Mouse (Mus musculus) hindbrain, embryonic 16.5 days (tissue): ENCODE measurements around the gene Usp39. TPM values are rescaled to one million over a fixed set of nuclear protein-coding genes. Genes with fewer than 3 reads are reported as not detected.

Experiments
- ATAC-seq: fragments of 200-750 bp; cut with Nextera tagmentation; 2 replicates; pipeline ENCODE4 v1.8.0; 2017; ENCODE audit warnings: moderate TSS enrichment, moderate library complexity
- H3K27ac ChIP-seq: fragments of 300-500 bp; sonication (generic); 2 replicates; pipeline ENCODE4 v1.5.1; 2014; ENCODE audit warnings: low read depth, mild to moderate bottlenecking, control low read depth, low read length, moderate library complexity
- H3K27me3 ChIP-seq: fragments of 300-500 bp; sonication (generic); replicated peaks from 2 replicates; pipeline ENCODE4 v1.6.1; 2014; ENCODE audit warnings: low read length; ENCODE audit not compliant: control insufficient read depth, insufficient read depth
- H3K36me3 ChIP-seq: fragments of 300-500 bp; sonication (generic); 2 replicates; pipeline ENCODE4 v1.6.1; 2014; ENCODE audit warnings: mild to moderate bottlenecking, low read length, moderate library complexity, mixed read lengths; ENCODE audit not compliant: control insufficient read depth, insufficient read depth
- H3K4me1 ChIP-seq: fragments of 300-500 bp; sonication (generic); 2 replicates; pipeline ENCODE4 v1.6.1; 2014; ENCODE audit warnings: low read depth, low read length; ENCODE audit not compliant: control insufficient read depth, insufficient read depth
- H3K4me2 ChIP-seq: fragments of 300-500 bp; sonication (generic); 2 replicates; pipeline ENCODE4 v1.6.1; 2014; ENCODE audit warnings: mild to moderate bottlenecking, low read length, control low read depth, moderate library complexity
- H3K4me3 ChIP-seq: fragments of 300-500 bp; sonication (generic); 2 replicates; pipeline ENCODE4 v1.5.1; 2014; ENCODE audit warnings: mild to moderate bottlenecking, low read length, control low read depth, moderate library complexity
- H3K9ac ChIP-seq: fragments of 300-500 bp; sonication (generic); 2 replicates; pipeline ENCODE4 v1.6.1; 2014; ENCODE audit warnings: low read depth, mild to moderate bottlenecking, control low read depth, low read length, moderate library complexity
- H3K9me3 ChIP-seq: fragments of 300-500 bp; sonication (generic); 2 replicates; pipeline ENCODE4 v1.6.1; 2014; ENCODE audit warnings: mild to moderate bottlenecking, low read length, moderate library complexity; ENCODE audit not compliant: control insufficient read depth
- WGBS: fragments of 180-500 bp; shearing (Covaris S2); extraction: QIAGEN DNeasy Blood & Tissue Kit; methylation state at CpG from one replicate; pipeline ENCODE4 v1.1.7; 2014; 5-methylcytosine and 5-hydroxymethylcytosine counted together
- polyA plus RNA-seq: library from polyadenylated mRNA; unstranded; fragments of >200 nt; fragmentation: Nextera tagmentation; extraction: Ambion mirVana; gene quantifications from 2 replicates; pipeline ENCODE4 v1.2.1, GENCODE M21; 2015

The Usp39 gene
- polyA plus RNA-seq, 1 experiment from 2014 or later, result 34.2 TPM

GRCm38 (mm10) chr6:72374820-72375563, 30.0 kb upstream of the Usp39 start:
- Histone ChIP-seq H3K9ac (no peak overlapping the region), H3K9me3 (no peaks in the 10 kb centered on the region), H3K4me1 (no peaks in the 10 kb centered on the region), H3K4me2 (no peak overlapping the region), H3K4me3 (no peak overlapping the region), H3K27ac (no peak overlapping the region), H3K27me3 (peaks cover 8% of the 10 kb centered on the region), H3K36me3 (no peaks in the 10 kb centered on the region)
- no peak for ATAC-seq
- 83% methylated on average over 15 of the region's 15 CpGs for WGBS

- 68% methylated on average over 7 of the region's 7 CpGs for WGBS
- Histone ChIP-seq H3K4me2 (no peak overlapping the region), H3K27me3 (peaks cover 2% of the 10 kb centered on the region), H3K36me3 (no peaks in the 10 kb centered on the region), H3K4me1 (no peaks in the 10 kb centered on the region), H3K27ac (no peak overlapping the region), H3K9me3 (no peaks in the 10 kb centered on the region), H3K4me3 (no peak overlapping the region), H3K9ac (no peak overlapping the region)
- no peak for ATAC-seq
Observed at GRCm38 (mm10) chr6:72374206-72374605, 29.2 kb upstream of the Usp39 start.

GRCm38 (mm10) chr6:72373184-72373583, 28.2 kb upstream of the Usp39 start:
- no peaks in the 10 kb centered on the region for H3K27me3 ChIP-seq
- no peaks in the 10 kb centered on the region for H3K9me3 ChIP-seq
- no peak overlapping the region for H3K4me3 ChIP-seq
- no peak for ATAC-seq
- WGBS, result 77% methylated on average over 4 of the region's 4 CpGs
- H3K4me1 ChIP-seq, result no peaks in the 10 kb centered on the region
- H3K4me2 ChIP-seq, result no peak overlapping the region
- H3K36me3 ChIP-seq, result no peaks in the 10 kb centered on the region
- H3K27ac ChIP-seq, result no peak overlapping the region
- H3K9ac ChIP-seq, result no peak overlapping the region

- Histone ChIP-seq H3K27me3 (no peaks in the 10 kb centered on the region; the same call in 1 of the 2 replicates), H3K27ac (no peak overlapping the region), H3K9me3 (no peaks in the 10 kb centered on the region), H3K4me1 (no peaks in the 10 kb centered on the region), H3K4me2 (no peak overlapping the region), H3K36me3 (no peaks in the 10 kb centered on the region), H3K9ac (no peak overlapping the region), H3K4me3 (no peak overlapping the region)
- WGBS, result 19% methylated on average over 1 of the region's 1 CpGs
- ATAC-seq, result no peak
Observed at GRCm38 (mm10) chr6:72371571-72371970, 26.6 kb upstream of the Usp39 start.

GRCm38 (mm10) chr6:72371147-72371546, 26.2 kb upstream of the Usp39 start:
- no peaks in the 10 kb centered on the region for H3K9me3 ChIP-seq
- H3K4me1 ChIP-seq, result no peaks in the 10 kb centered on the region
- H3K27ac ChIP-seq, result no peak overlapping the region
- 49% methylated on average over 5 of the region's 5 CpGs for WGBS
- no peak for ATAC-seq
- no peaks in the 10 kb centered on the region; the same call in 1 of the 2 replicates for H3K27me3 ChIP-seq
- H3K4me3 ChIP-seq, result no peak overlapping the region
- H3K36me3 ChIP-seq, result no peaks in the 10 kb centered on the region
- H3K9ac ChIP-seq, result no peak overlapping the region
- no peak overlapping the region for H3K4me2 ChIP-seq

GRCm38 (mm10) chr6:72370091-72370490, 25.1 kb upstream of the Usp39 start:
- WGBS, result 80% methylated on average over 12 of the region's 12 CpGs
- H3K9me3 ChIP-seq, result no peaks in the 10 kb centered on the region
- H3K4me1 ChIP-seq, result no peaks in the 10 kb centered on the region
- no peak for ATAC-seq
- no peak overlapping the region for H3K9ac ChIP-seq
- no peaks in the 10 kb centered on the region for H3K36me3 ChIP-seq
- no peak overlapping the region for H3K27ac ChIP-seq
- H3K4me2 ChIP-seq, result no peak overlapping the region
- no peaks in the 10 kb centered on the region; the same call in 1 of the 2 replicates for H3K27me3 ChIP-seq
- H3K4me3 ChIP-seq, result no peak overlapping the region

GRCm38 (mm10) chr6:72369557-72369956, 24.6 kb upstream of the Usp39 start:
- no peak overlapping the region for H3K4me3 ChIP-seq
- no peaks in the 10 kb centered on the region; the same call in 1 of the 2 replicates for H3K27me3 ChIP-seq
- no peak overlapping the region for H3K9ac ChIP-seq
- H3K4me1 ChIP-seq, result no peaks in the 10 kb centered on the region
- no peak overlapping the region for H3K4me2 ChIP-seq
- no peaks in the 10 kb centered on the region for H3K36me3 ChIP-seq
- ATAC-seq, result no peak
- H3K27ac ChIP-seq, result no peak overlapping the region
- H3K9me3 ChIP-seq, result no peaks in the 10 kb centered on the region
- 77% methylated on average over 4 of the region's 4 CpGs for WGBS

GRCm38 (mm10) chr6:72367460-72367974, 22.5 kb upstream of the Usp39 start:
- H3K9ac ChIP-seq, result no peak overlapping the region
- no peaks in the 10 kb centered on the region; the same call in 1 of the 2 replicates for H3K27me3 ChIP-seq
- no peak overlapping the region for H3K4me3 ChIP-seq
- ATAC-seq, result no peak
- 82% methylated on average over 4 of the region's 4 CpGs for WGBS
- H3K4me1 ChIP-seq, result peaks cover 2% of the 10 kb centered on the region; the same call in 1 of the 2 replicates
- no peaks in the 10 kb centered on the region for H3K36me3 ChIP-seq
- no peaks in the 10 kb centered on the region for H3K9me3 ChIP-seq
- H3K4me2 ChIP-seq, result no peak overlapping the region
- no peak overlapping the region for H3K27ac ChIP-seq

GRCm38 (mm10) chr6:72366844-72367443, 22.0 kb upstream of the Usp39 start, which contains the start of gene Rnf181:
Rnf181 (minus strand) TSS chr6:72366956.
- ATAC-seq, result no peak
- Histone ChIP-seq H3K4me3 (no peak within 1 kb of the TSS), H3K9ac (no peak within 1 kb of the TSS), H3K27me3 (no peaks in the 10 kb centered on the region; the same call in 1 of the 2 replicates), H3K4me2 (no peak within 1 kb of the TSS), H3K4me1 (peaks cover 2% of the 10 kb centered on the region; the same call in 1 of the 2 replicates), H3K9me3 (no peaks in the 10 kb centered on the region), H3K36me3 (no peaks in the 10 kb centered on the region), H3K27ac (no peak within 1 kb of the TSS)
- WGBS, result 74% methylated on average over 4 of the region's 4 CpGs
